Comparison of ENCODE assay signal across 8 mouse cellular contexts in the genomic region with DNA sequence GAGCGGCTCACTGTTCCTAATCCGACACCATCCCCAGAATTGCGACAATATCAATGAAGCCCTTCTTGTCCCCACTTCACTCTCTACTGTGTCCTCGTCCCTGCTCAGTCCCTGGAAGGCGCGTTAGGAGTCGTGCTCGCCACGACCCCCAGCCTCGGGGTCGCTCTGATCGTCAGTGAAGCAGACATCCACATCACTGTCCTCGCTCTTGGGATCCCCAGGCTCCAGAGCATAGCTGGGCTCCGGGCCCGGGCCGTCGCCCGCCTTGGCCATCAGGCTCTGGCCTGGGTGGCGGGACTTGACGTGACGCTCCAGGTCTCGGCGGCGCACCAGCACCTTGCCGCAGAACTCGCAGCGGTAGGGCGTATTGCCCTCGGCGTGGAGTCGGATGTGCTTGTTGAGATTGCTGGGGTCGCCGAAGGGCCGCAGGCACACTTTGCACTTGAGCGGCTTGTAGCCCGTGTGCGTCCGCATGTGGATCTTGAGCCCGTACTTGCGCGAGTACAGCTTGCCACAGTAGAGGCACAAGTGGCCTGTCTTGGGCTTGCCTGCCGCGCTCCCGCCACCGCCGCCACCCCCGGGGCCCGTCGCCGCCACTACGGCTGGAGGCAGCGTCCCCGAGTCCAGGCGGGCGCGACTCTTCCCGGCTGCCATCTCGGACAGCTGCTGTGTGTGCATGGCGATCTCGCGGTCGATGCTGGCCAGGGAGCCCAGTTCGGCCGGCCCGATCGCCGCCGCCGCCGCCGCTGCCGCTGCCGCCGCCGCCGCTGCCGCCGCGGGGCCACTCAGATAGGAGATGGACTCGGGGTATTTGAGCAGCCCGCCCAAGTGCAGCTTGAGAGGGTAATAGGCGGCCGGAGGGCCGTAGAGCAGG. TPM values are rescaled to one million over a fixed set of nuclear protein-coding genes. Genes with fewer than 3 reads are reported as not detected.
DNase-seq lines count a peak whose midpoint lies in the region; ATAC-seq lines count a peak whose summit lies in the region.

No protein-coding gene starts in this region.

- H3K9me3 ChIP-seq in heart, embryonic 11.5 days (replicated peaks; ENCODE audit: control insufficient read depth, low read length), result no peaks in the 10 kb centered on the region
- H3K9me3 ChIP-seq in hindbrain, embryonic 11.5 days (ENCODE audit: control insufficient read depth, low read length), result no peaks in the 10 kb centered on the region
- H3K9me3 ChIP-seq in midbrain, embryonic 13.5 days, result no peaks in the 10 kb centered on the region

- H3K27me3 ChIP-seq in heart, embryonic 11.5 days (ENCODE audit: control insufficient read depth, insufficient read depth, low read length), result peaks cover 89% of the 10 kb centered on the region
- peaks cover 78% of the 10 kb centered on the region for H3K27me3 ChIP-seq in hindbrain, embryonic 11.5 days (ENCODE audit: control insufficient read depth, insufficient read depth, low read length)
- peaks cover 98% of the 10 kb centered on the region for H3K27me3 ChIP-seq in midbrain, embryonic 13.5 days

- under 1% methylated on average over 80 of the region's 84 CpGs for WGBS in heart, embryonic 11.5 days (ENCODE audit: insufficient replicate concordance)
- WGBS in hindbrain, embryonic 11.5 days, result 1% methylated on average over 82 of the region's 84 CpGs
- under 1% methylated on average over 83 of the region's 84 CpGs for WGBS in midbrain, embryonic 13.5 days

- H3K27ac ChIP-seq in heart, embryonic 11.5 days (ENCODE audit: low read depth, low read length), result no peak overlapping the region
- no peak overlapping the region for H3K27ac ChIP-seq in hindbrain, embryonic 11.5 days (ENCODE audit: low read depth, low read length)
- H3K27ac ChIP-seq in midbrain, embryonic 13.5 days, result no peak overlapping the region

- 0 out of 2 replicates have a peak, but pooled peaks have one; percentile 46 for ATAC-seq in heart, embryonic 11.5 days (replicated peaks; ENCODE audit: insufficient number of reproducible peaks, low FRiP score, low TSS enrichment)
- peak; percentile 10; the same call in 1 of the 2 replicates for ATAC-seq in hindbrain, embryonic 11.5 days (ENCODE audit: low FRiP score)
- peak; percentile 12 for ATAC-seq in midbrain, embryonic 13.5 days

- peaks cover 14% of the 10 kb centered on the region for H3K4me1 ChIP-seq in heart, embryonic 11.5 days (ENCODE audit: control insufficient read depth, insufficient read depth, low read length)
- H3K4me1 ChIP-seq in hindbrain, embryonic 11.5 days (replicated peaks; ENCODE audit: control insufficient read depth, insufficient read depth, low read length), result peaks cover 10% of the 10 kb centered on the region
- H3K4me1 ChIP-seq in midbrain, embryonic 13.5 days (replicated peaks), result peaks cover 23% of the 10 kb centered on the region

- peak overlapping the region; percentile 66 for H3K4me2 ChIP-seq in heart, embryonic 11.5 days
- H3K4me2 ChIP-seq in hindbrain, embryonic 11.5 days (replicated peaks; ENCODE audit: low read depth, low read length), result peak overlapping the region; percentile 74
- H3K4me2 ChIP-seq in midbrain, embryonic 13.5 days (replicated peaks), result peak overlapping the region; percentile 54

- no peak for DNase-seq in heart, postnatal 25 days (ENCODE audit: low spot score)
- DNase-seq in ZHBTc4 (ENCODE audit: low read depth, low spot score), result peak; percentile 85
- DNase-seq in hindbrain, embryonic 11.5 days (ENCODE audit: low spot score), result peak; percentile 73
- no peak for DNase-seq in adipocyte (ENCODE audit: low spot score)
- no peak for DNase-seq in spleen, adult 18-20 months
- no peak for DNase-seq in lung, adult 18-20 months

- H3K36me3 ChIP-seq in heart, embryonic 11.5 days (ENCODE audit: control insufficient read depth, insufficient read depth, low read length), result no peaks in the 10 kb centered on the region
- H3K36me3 ChIP-seq in hindbrain, embryonic 11.5 days (ENCODE audit: control insufficient read depth, insufficient read depth, low read length), result no peaks in the 10 kb centered on the region
- no peaks in the 10 kb centered on the region for H3K36me3 ChIP-seq in midbrain, embryonic 13.5 days

- no peak overlapping the region for H3K9ac ChIP-seq in heart, embryonic 11.5 days (ENCODE audit: low read depth, low read length)
- peak overlapping the region; percentile 65 for H3K9ac ChIP-seq in hindbrain, embryonic 11.5 days (ENCODE audit: low read depth, low read length)
- peak overlapping the region; percentile 36 for H3K9ac ChIP-seq in midbrain, embryonic 13.5 days (replicated peaks)

- intact Hi-C loops in heart, postnatal 25 days (cut with DNase I), result no loop called here

- H3K4me3 ChIP-seq in heart, embryonic 11.5 days (ENCODE audit: low read depth, low read length), result peak overlapping the region; percentile 37
- H3K4me3 ChIP-seq in hindbrain, embryonic 11.5 days (ENCODE audit: low read depth, low read length), result peak overlapping the region; percentile 37
- peak overlapping the region; percentile 37 for H3K4me3 ChIP-seq in midbrain, embryonic 13.5 days (replicated peaks)

RNA-seq across cellular contexts. Expression of a gene that starts 7.4 kb away (rescaled TPM):
- polyA plus RNA-seq in heart, embryonic 11.5 days (2014; fragmentation: Nextera tagmentation; extraction: Ambion mirVana), result not detected in 2 replicates
- total RNA-seq in heart, postnatal 25 days (2021), result not detected
- polyA plus RNA-seq in hindbrain, embryonic 11.5 days (2014; fragmentation: Nextera tagmentation; extraction: Ambion mirVana), result 8.1 and 8.2 TPM in 2 replicates
- polyA plus RNA-seq in midbrain, embryonic 13.5 days (2015; fragmentation: Nextera tagmentation; extraction: Ambion mirVana), result 0.28 and 0.45 TPM in 2 replicates

RNA-seq across cellular contexts. Expression of a gene that starts 49.2 kb away (rescaled TPM):
- 29.5 and 31.0 TPM in 2 replicates for polyA plus RNA-seq in heart, embryonic 11.5 days (2014; fragmentation: Nextera tagmentation; extraction: Ambion mirVana)
- 10 to 100 TPM; 14.4 to 17.9 TPM for total RNA-seq in heart, postnatal 25 days (2021)
- 86.3 and 90.6 TPM in 2 replicates for polyA plus RNA-seq in hindbrain, embryonic 11.5 days (2014; fragmentation: Nextera tagmentation; extraction: Ambion mirVana)
- polyA plus RNA-seq in midbrain, embryonic 13.5 days (2015; fragmentation: Nextera tagmentation; extraction: Ambion mirVana), result 65.7 and 75.0 TPM in 2 replicates

Comparison
In these comparisons a context has a peak if more than half of its experiments do, and no peak if none do; other contexts are left out.
1. DNase-seq: peak in ZHBTc4 (single experiment) and hindbrain, embryonic 11.5 days (single experiment); none in heart, postnatal 25 days (single experiment), adipocyte (single experiment), spleen, adult 18-20 months (0 of 2) and lung, adult 18-20 months (0 of 2).
2. Peak in every context shown above with its lines, with median percentiles within 50 percentile points of each other: ATAC-seq, H3K4me2 ChIP-seq and H3K4me3 ChIP-seq.